Mouse (Mus musculus) lung, embryonic 16.5 days (tissue): ENCODE results near the gene Gstm5. TPM values are rescaled to one million over a fixed set of nuclear protein-coding genes. Genes with fewer than 3 reads are reported as not detected.
A peak's percentile ranks its signal among the peaks of the same experiment; 100 is the strongest.

Experiments
- ATAC-seq: fragments of 200-750 bp; cut with Nextera tagmentation; 2 replicates; pipeline ENCODE4 v1.8.0; 2017; ENCODE audit warnings: low read depth, mild to moderate bottlenecking, moderate library complexity
- H3K27ac ChIP-seq: fragments of 300-500 bp; sonication (generic); 2 replicates; pipeline ENCODE4 v1.5.1; 2014; ENCODE audit warnings: mild to moderate bottlenecking, control low read depth, low read length
- H3K27me3 ChIP-seq: fragments of 300-500 bp; sonication (generic); 2 replicates; pipeline ENCODE4 v1.6.1; 2014; ENCODE audit warnings: low read depth, low read length, mixed read lengths; ENCODE audit not compliant: control insufficient read depth, insufficient read depth
- H3K36me3 ChIP-seq: fragments of 300-500 bp; sonication (generic); 2 replicates; pipeline ENCODE4 v1.6.1; 2014; ENCODE audit warnings: low read length; ENCODE audit not compliant: control insufficient read depth, insufficient read depth
- H3K4me1 ChIP-seq: fragments of 300-500 bp; sonication (generic); replicated peaks from 2 replicates; pipeline ENCODE4 v1.6.1; 2014; ENCODE audit warnings: low read length, mixed read lengths; ENCODE audit not compliant: control insufficient read depth, insufficient read depth
- H3K4me2 ChIP-seq: fragments of 300-500 bp; sonication (generic); 2 replicates; pipeline ENCODE4 v1.6.1; 2014; ENCODE audit warnings: low read depth, low read length, control low read depth
- H3K4me3 ChIP-seq: fragments of 300-500 bp; sonication (generic); 2 replicates; pipeline ENCODE4 v1.5.1; 2014; ENCODE audit warnings: mild to moderate bottlenecking, low read length, control low read depth
- H3K9ac ChIP-seq: fragments of 300-500 bp; sonication (generic); 2 replicates; pipeline ENCODE4 v1.6.1; 2014; ENCODE audit warnings: low read length, control low read depth
- H3K9me3 ChIP-seq: fragments of 300-500 bp; sonication (generic); 2 replicates; pipeline ENCODE4 v1.6.1; 2016; ENCODE audit warnings: low read length; ENCODE audit not compliant: control insufficient read depth
- WGBS: fragments of 180-500 bp; shearing (Covaris S2); extraction: QIAGEN DNeasy Blood & Tissue Kit; methylation state at CpG from one replicate; pipeline ENCODE4 v1.1.7; 2014; 5-methylcytosine and 5-hydroxymethylcytosine counted together
- polyA plus RNA-seq: library from polyadenylated mRNA; unstranded; fragments of >200 nt; fragmentation: Nextera tagmentation; extraction: Ambion mirVana; gene quantifications from 2 replicates; pipeline ENCODE4 v1.2.1, GENCODE M21; 2015

Gstm5 gene
- polyA plus RNA-seq, 1 experiment from 2014 or later: 109 TPM

- 91% methylated on average over 5 of the region's 5 CpGs for WGBS
- Histone ChIP-seq H3K27me3 (no peaks in the 10 kb centered on the region), H3K27ac (no peak overlapping the region), H3K9me3 (no peaks in the 10 kb centered on the region), H3K9ac (no peak overlapping the region), H3K4me2 (no peak overlapping the region), H3K4me3 (no peak overlapping the region), H3K4me1 (no peaks in the 10 kb centered on the region), H3K36me3 (no peaks in the 10 kb centered on the region)
- no peak for ATAC-seq
Measured at GRCm38 (mm10) chr3:107920348-107920747, 24.7 kb downstream of the Gstm5 start.

GRCm38 (mm10) chr3:107925335-107925734 is 29.7 kb downstream of the Gstm5 start:
- Histone ChIP-seq H3K27ac (no peak overlapping the region), H3K27me3 (no peaks in the 10 kb centered on the region), H3K4me2 (no peak overlapping the region), H3K9me3 (no peaks in the 10 kb centered on the region), H3K4me3 (no peak overlapping the region), H3K36me3 (no peaks in the 10 kb centered on the region), H3K9ac (no peak overlapping the region), H3K4me1 (peaks cover 8% of the 10 kb centered on the region)
- ATAC-seq: no peak
- WGBS: 86% methylated on average over 3 of the region's 3 CpGs

GRCm38 (mm10) chr3:107927841-107928240 is 32.2 kb downstream of the Gstm5 start:
- Histone ChIP-seq H3K27me3 (no peaks in the 10 kb centered on the region), H3K9me3 (no peaks in the 10 kb centered on the region), H3K4me1 (peaks cover 8% of the 10 kb centered on the region), H3K4me3 (no peak overlapping the region), H3K36me3 (no peaks in the 10 kb centered on the region), H3K4me2 (no peak overlapping the region), H3K9ac (no peak overlapping the region), H3K27ac (no peak overlapping the region)
- 90% methylated on average over 3 of the region's 3 CpGs for WGBS
- no peak for ATAC-seq

- no peak for ATAC-seq
- WGBS: 60% methylated on average over 11 of the region's 11 CpGs
- no peak overlapping the region for H3K4me3 ChIP-seq
Measured at GRCm38 (mm10) chr3:107928691-107929090, 33.1 kb downstream of the Gstm5 start.

GRCm38 (mm10) chr3:107929243-107929642 is 33.6 kb downstream of the Gstm5 start:
- H3K27me3 ChIP-seq: no peaks in the 10 kb centered on the region
- no peak for ATAC-seq
- peaks cover 8% of the 10 kb centered on the region for H3K4me1 ChIP-seq
- no peak overlapping the region for H3K27ac ChIP-seq
- H3K4me3 ChIP-seq: no peak overlapping the region
- no peak overlapping the region for H3K4me2 ChIP-seq
- H3K36me3 ChIP-seq: no peaks in the 10 kb centered on the region
- H3K9me3 ChIP-seq: no peaks in the 10 kb centered on the region
- 65% methylated on average over 4 of the region's 4 CpGs for WGBS
- no peak overlapping the region for H3K9ac ChIP-seq

More at GRCm38 (mm10) chr3:107928691-107929090, 33.1 kb downstream of the Gstm5 start:
- Histone ChIP-seq H3K9me3 (no peaks in the 10 kb centered on the region), H3K27me3 (no peaks in the 10 kb centered on the region), H3K27ac (no peak overlapping the region), H3K9ac (no peak overlapping the region), H3K4me1 (peaks cover 8% of the 10 kb centered on the region), H3K36me3 (no peaks in the 10 kb centered on the region), H3K4me2 (no peak overlapping the region)

GRCm38 (mm10) chr3:107929731-107930130 is 34.1 kb downstream of the Gstm5 start:
- Histone ChIP-seq H3K4me3 (no peak overlapping the region), H3K36me3 (no peaks in the 10 kb centered on the region), H3K4me1 (peaks cover 8% of the 10 kb centered on the region), H3K27me3 (no peaks in the 10 kb centered on the region), H3K9ac (no peak overlapping the region), H3K4me2 (no peak overlapping the region), H3K9me3 (no peaks in the 10 kb centered on the region), H3K27ac (no peak overlapping the region)
- ATAC-seq: no peak
- WGBS: 52% methylated on average over 4 of the region's 4 CpGs

GRCm38 (mm10) chr3:107931134-107931533 is 35.5 kb downstream of the Gstm5 start:
- no peak for ATAC-seq
- Histone ChIP-seq H3K4me1 (peaks cover 8% of the 10 kb centered on the region), H3K9me3 (no peaks in the 10 kb centered on the region), H3K4me3 (peak overlapping the region; percentile 33), H3K27me3 (no peaks in the 10 kb centered on the region), H3K4me2 (peak overlapping the region; percentile 50), H3K27ac (peak overlapping the region; percentile 28; the same call in 1 of the 2 replicates), H3K36me3 (no peaks in the 10 kb centered on the region), H3K9ac (0 out of 2 replicates have a peak overlapping the region, but pooled peaks have one; percentile 38)
- WGBS: 58% methylated on average over 2 of the region's 2 CpGs

- H3K27me3 ChIP-seq: no peaks in the 10 kb centered on the region
- peaks cover 8% of the 10 kb centered on the region for H3K4me1 ChIP-seq
- no peaks in the 10 kb centered on the region for H3K36me3 ChIP-seq
- 0 out of 2 replicates have a peak within 1 kb of the TSS, but pooled peaks have one; percentile 38 for H3K9ac ChIP-seq
- peak within 1 kb of the TSS; percentile 33 for H3K4me3 ChIP-seq
- ATAC-seq: peak; percentile 97
- WGBS: 2% methylated on average over 10 of the region's 10 CpGs
- no peaks in the 10 kb centered on the region for H3K9me3 ChIP-seq
- peak within 1 kb of the TSS; percentile 28; the same call in 1 of the 2 replicates for H3K27ac ChIP-seq
- peak within 1 kb of the TSS; percentile 50 for H3K4me2 ChIP-seq
Measured at GRCm38 (mm10) chr3:107931670-107932069, 36.0 kb downstream of the Gstm5 start, which contains the start of gene Gstm7. Gene Gstm7, minus strand, starts transcription at chr3:107931817.

- H3K4me1 ChIP-seq: peaks cover 8% of the 10 kb centered on the region
- H3K4me3 ChIP-seq: no peak overlapping the region
- WGBS: 51% methylated on average over 6 of the region's 6 CpGs
- no peaks in the 10 kb centered on the region for H3K27me3 ChIP-seq
- H3K4me2 ChIP-seq: no peak overlapping the region
- no peak for ATAC-seq
- H3K36me3 ChIP-seq: no peaks in the 10 kb centered on the region
- no peaks in the 10 kb centered on the region for H3K9me3 ChIP-seq
- no peak overlapping the region for H3K9ac ChIP-seq
- no peak overlapping the region for H3K27ac ChIP-seq
Measured at GRCm38 (mm10) chr3:107932128-107932527, 36.5 kb downstream of the Gstm5 start.

- H3K9me3 ChIP-seq: no peaks in the 10 kb centered on the region
- H3K4me2 ChIP-seq: no peak overlapping the region
- H3K27ac ChIP-seq: no peak overlapping the region
- no peak overlapping the region for H3K9ac ChIP-seq
- H3K4me3 ChIP-seq: no peak overlapping the region
- H3K27me3 ChIP-seq: no peaks in the 10 kb centered on the region
- ATAC-seq: no peak
- WGBS: 51% methylated on average over 3 of the region's 3 CpGs
- H3K4me1 ChIP-seq: peaks cover under 1% of the 10 kb centered on the region
- H3K36me3 ChIP-seq: no peaks in the 10 kb centered on the region
Measured at GRCm38 (mm10) chr3:107935268-107935667, 39.6 kb downstream of the Gstm5 start.
